Mouse (Mus musculus): ENCODE data around the gene 4930524N10Rik.

The 4930524N10Rik gene

DNA sequence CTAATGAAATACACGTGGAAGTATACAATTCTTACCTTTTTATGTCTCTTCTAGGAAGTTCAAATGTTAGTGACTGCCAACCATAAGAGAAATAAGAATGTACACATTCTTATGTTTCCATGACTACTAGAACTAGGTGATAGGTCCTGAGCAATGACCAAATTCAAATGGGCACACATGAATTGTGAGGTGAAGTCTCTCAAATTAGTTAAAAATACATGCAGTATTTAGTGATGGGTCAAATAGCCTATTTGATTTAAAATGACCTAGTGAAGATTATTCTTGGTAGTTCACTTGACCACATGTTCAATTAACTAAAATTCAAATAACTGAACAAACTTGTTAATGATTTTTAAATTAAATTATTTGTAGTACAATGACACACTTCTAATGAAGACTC, at the start of gene 4930524N10Rik:
Gene 4930524N10Rik, minus strand, starts transcription at position 101 of the 400 bp plus-strand sequence.
- no peak for DNase-seq (ENCODE audit: low spot score in 2 of 2)

DNA sequence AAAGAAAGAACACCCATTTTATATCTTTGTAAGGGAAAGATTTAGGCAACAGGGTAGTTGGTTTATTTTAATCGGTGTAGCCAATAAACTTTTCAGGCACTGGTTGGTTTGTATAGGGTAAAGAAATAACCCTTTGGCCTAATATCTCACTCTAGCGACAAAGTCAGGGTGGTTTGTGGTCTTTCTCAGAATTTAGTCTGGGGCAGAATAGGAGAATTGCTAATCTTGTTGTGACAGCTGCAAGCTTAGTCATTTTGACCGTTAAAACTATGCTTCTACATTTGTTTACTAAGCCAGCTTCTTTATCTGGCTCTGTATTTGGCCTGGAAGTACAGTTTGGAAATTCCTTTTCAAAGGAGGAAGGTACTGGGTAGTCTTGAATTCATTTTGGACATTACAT, 6.8 kb upstream of the 4930524N10Rik start:
- no peak for DNase-seq (ENCODE audit: low spot score in 2 of 2)

DNA sequence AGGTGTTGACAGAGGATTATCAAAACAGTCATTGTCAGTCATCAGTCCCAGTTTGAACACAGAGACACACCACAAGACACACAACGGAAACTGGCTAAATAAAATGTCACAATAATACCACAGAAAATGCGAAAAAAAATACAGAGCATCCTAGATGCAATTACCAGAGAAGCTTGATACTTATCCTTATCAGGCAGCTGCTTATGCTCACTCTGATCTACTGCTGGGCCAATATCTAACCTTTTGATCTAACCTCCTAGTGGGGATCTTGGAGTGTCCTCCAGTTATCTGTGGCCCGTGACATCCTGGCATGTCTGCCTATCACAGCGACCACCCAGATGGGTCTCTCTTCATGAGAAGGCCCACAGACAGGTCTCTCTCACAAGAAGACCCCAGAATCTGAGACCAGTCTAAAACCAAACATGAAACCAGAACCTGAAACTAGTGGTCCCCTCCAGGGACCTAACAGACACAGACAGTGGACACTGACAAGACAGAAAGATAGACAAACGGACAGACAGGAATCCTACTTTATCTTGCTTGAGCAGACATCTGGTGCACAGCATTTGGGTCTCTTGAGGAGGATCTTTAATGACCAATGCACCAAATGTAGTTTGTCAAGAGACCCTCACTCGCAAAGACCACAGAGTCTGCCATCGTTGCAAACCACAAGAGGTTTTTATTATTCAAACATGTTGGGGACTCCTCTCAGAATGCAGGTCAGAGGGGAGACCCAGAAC, 6.3 kb upstream of the 4930524N10Rik start:
- DNase-seq (ENCODE audit: low spot score in 2 of 2) = no peak

DNA sequence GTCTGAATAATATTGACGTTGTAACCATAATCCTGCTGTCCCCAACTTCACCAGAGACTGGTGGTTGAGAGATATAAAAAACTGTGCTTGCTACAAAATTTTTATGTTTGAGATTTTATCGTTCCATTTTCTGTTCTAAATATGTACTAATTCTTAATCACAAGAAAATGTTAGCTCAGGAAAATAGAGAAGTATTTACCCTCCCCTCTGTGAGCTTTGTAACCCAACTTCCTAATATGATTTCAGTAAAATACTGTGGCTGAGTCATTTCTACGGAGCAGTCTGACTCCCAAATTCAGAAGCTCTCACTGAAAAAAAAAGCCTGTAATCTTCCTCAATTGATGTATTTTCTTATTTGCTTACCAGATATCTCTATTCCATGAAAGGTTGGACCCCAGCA, 4.7 kb upstream of the 4930524N10Rik start:
- DNase-seq (ENCODE audit: low spot score in 2 of 2) = no peak
